Mouse (Mus musculus) embryonic facial prominence, embryonic 15.5 days (tissue): ENCODE results near the gene Acot10. TPM values are rescaled to one million over a fixed set of nuclear protein-coding genes. Genes with fewer than 3 reads are reported as not detected.
"Not testable (repeated sequence)": the region's sequence is repeated elsewhere in the genome, so short reads cannot be mapped to it uniquely, and the experiment has no call there.

ENCODE experiments used
- ATAC-seq: fragments of 200-750 bp; cut with Nextera tagmentation; 2 replicates; pipeline ENCODE4 v1.8.0; 2017; ENCODE audit warnings: low read depth, moderate TSS enrichment; ENCODE audit not compliant: insufficient number of reproducible peaks, low FRiP score, low TSS enrichment
- H3K27ac ChIP-seq: fragments of 300-500 bp; sonication (generic); replicated peaks from 2 replicates; pipeline ENCODE4 v1.5.1; 2015; ENCODE audit warnings: mild to moderate bottlenecking, inconsistent platforms
- H3K27me3 ChIP-seq: fragments of 300-500 bp; sonication (generic); 2 replicates; pipeline ENCODE4 v1.6.1; 2015; ENCODE audit warnings: inconsistent platforms
- H3K36me3 ChIP-seq: fragments of 300-500 bp; sonication (generic); 2 replicates; pipeline ENCODE4 v1.6.1; 2015; ENCODE audit warnings: mild to moderate bottlenecking, inconsistent platforms
- H3K4me1 ChIP-seq: fragments of 300-500 bp; sonication (generic); 2 replicates; pipeline ENCODE4 v1.6.1; 2015; ENCODE audit warnings: inconsistent platforms
- H3K4me2 ChIP-seq: fragments of 300-500 bp; sonication (generic); replicated peaks from 2 replicates; pipeline ENCODE4 v1.6.1; 2015; ENCODE audit warnings: mild to moderate bottlenecking, inconsistent platforms
- H3K4me3 ChIP-seq: fragments of 300-500 bp; sonication (generic); replicated peaks from 2 replicates; pipeline ENCODE4 v1.5.1; 2015; ENCODE audit warnings: mild to moderate bottlenecking, inconsistent platforms
- H3K9ac ChIP-seq: fragments of 300-500 bp; sonication (generic); 2 replicates; pipeline ENCODE4 v1.6.1; 2015; ENCODE audit warnings: inconsistent platforms
- H3K9me3 ChIP-seq: fragments of 300-500 bp; sonication (generic); replicated peaks from 2 replicates; pipeline ENCODE4 v1.6.1; 2016; ENCODE audit warnings: inconsistent platforms
- WGBS: fragments of 180-500 bp; shearing (Covaris S2); methylation state at CpG from one replicate; pipeline ENCODE4 v1.1.7; 2015; 5-methylcytosine and 5-hydroxymethylcytosine counted together
- polyA plus RNA-seq: library from polyadenylated mRNA; unstranded; fragments of >200 nt; fragmentation: Nextera tagmentation; extraction: Ambion mirVana; gene quantifications from 2 replicates; pipeline ENCODE4 v1.2.1, GENCODE M21; 2015

Acot10 gene
- 0.11 and 0.43 TPM in 2 replicates for polyA plus RNA-seq

DNA sequence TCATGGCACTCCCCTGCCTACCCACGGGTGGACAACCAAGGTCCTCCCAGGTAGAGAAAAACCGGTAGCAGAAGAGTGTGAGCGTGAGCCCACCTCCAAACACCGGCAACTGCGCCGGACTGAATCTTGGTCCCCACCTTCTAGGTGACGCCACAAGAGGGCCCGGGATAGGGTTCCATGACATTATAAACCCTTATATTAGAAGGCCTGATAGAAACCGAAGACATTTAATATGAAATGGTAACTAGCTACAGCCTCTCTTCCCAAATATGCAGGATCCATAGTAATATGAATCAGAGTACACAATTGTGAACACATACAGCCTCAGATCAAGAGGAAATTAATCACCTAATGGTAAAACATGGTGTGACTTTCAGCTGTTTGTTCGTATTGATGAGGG lies at the start of gene Acot10:
Acot10 (minus strand) TSS at position 101 of the 400 bp plus-strand sequence.
- Histone ChIP-seq H3K36me3 (no peaks in the 10 kb centered on the region), H3K9me3 (no peaks in the 10 kb centered on the region), H3K27me3 (no peaks in the 10 kb centered on the region), H3K9ac (no peak within 1 kb of the TSS), H3K4me3 (no peak within 1 kb of the TSS), H3K27ac (no peak within 1 kb of the TSS), H3K4me1 (no peaks in the 10 kb centered on the region), H3K4me2 (no peak within 1 kb of the TSS)
- ATAC-seq = no peak
- 87% methylated on average over 10 of the region's 10 CpGs for WGBS

DNA sequence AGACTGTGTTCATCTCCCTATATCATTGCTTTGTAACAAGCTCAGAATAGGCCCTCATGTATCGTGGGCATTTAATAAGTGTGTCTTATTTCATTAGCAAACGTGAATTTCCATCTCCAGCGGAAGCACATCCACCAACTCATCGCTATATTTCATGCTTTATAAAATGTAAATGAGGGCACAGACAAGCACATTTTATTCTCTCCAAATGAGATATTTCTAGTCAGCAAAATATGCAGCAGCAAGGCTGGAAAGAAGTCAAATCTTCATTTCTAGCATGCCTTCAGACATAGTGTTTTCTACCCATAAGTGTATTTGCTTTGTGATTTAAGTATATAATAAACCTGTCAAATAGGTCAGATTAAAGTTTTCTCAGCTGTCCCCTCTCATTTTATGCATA lies 45.3 kb upstream of the Acot10 start:
- no peaks in the 10 kb centered on the region for H3K36me3 ChIP-seq

DNA sequence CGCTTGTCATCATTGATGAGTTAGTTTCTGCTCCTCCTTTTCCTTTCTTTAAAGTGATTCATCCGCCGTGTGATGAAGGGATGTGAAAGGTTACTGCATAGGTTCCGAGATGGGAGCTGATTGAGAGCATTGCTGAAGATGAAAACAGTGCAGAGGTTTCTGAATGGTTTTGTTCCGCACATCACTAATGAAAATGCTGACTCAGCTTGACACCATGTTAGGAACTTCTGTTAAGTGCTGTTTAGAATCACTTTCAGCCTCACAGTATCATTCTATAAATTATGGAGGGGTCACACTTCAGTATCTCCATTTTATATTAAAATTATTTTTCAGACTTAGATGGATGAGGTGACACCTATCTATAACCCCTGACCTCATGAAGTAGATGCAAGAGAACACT lies 29.7 kb upstream of the Acot10 start:
- H3K4me1 ChIP-seq = no peaks in the 10 kb centered on the region
- WGBS = 85% methylated on average over 5 of the region's 5 CpGs

More for the DNA sequence above, 45.3 kb upstream of the Acot10 start:
- Histone ChIP-seq H3K27ac (no peak overlapping the region), H3K9ac (no peak overlapping the region), H3K27me3 (no peaks in the 10 kb centered on the region), H3K4me2 (no peak overlapping the region), H3K4me3 (no peak overlapping the region), H3K9me3 (no peaks in the 10 kb centered on the region), H3K4me1 (no peaks in the 10 kb centered on the region)
- 71% methylated on average over 4 of the region's 4 CpGs for WGBS
- no peak for ATAC-seq

DNA sequence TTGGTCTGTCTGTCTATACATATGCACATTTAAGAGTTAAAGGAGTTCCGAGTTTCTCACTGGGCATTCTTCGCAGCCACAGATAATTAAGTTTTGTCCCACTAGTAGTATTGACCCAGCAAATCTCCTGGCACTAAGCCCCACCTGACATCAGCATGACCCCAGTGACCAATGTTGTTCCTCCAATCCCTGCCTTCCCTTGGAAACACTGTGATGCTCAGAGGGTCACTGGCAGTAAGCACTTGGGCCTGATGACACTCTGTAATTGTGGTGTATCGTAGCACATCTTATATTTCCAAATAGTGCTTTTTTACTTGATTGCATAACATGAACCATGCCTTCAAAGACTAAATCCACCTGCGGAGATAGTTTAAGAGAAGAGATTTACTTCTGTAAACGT lies 17.6 kb upstream of the Acot10 start:
- 59% methylated on average over 5 of the region's 5 CpGs for WGBS
- Histone ChIP-seq H3K4me2 (no peak overlapping the region), H3K27ac (no peak overlapping the region), H3K4me3 (no peak overlapping the region), H3K4me1 (no peaks in the 10 kb centered on the region), H3K9ac (no peak overlapping the region), H3K27me3 (no peaks in the 10 kb centered on the region), H3K9me3 (no peaks in the 10 kb centered on the region), H3K36me3 (no peaks in the 10 kb centered on the region)
- no peak for ATAC-seq

More for the DNA sequence above, 29.7 kb upstream of the Acot10 start:
- Histone ChIP-seq H3K27me3 (no peaks in the 10 kb centered on the region), H3K4me2 (no peak overlapping the region), H3K9me3 (no peaks in the 10 kb centered on the region), H3K27ac (no peak overlapping the region), H3K4me3 (no peak overlapping the region), H3K36me3 (no peaks in the 10 kb centered on the region), H3K9ac (no peak overlapping the region)
- no peak for ATAC-seq

DNA sequence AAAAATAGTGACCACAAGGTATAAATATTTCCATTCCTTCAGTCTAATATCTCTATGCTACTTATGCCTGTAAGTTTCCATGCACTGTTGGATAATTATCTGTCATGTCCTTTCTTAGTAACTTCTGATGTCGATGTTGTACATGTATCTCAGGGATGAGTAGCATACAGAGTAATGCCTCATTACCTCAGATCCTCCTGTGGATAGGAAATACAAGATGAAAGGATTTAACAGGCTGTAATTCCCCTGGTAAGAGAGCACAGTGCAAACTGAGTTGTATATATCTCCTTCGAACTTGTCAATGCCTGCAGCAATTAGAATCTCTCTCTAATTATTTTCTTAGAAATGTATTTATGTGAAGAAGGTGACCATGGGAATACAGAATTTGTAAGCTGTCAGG lies 16.2 kb upstream of the Acot10 start:
- H3K36me3 ChIP-seq = no peaks in the 10 kb centered on the region
- H3K9ac ChIP-seq = no peak overlapping the region
- H3K27ac ChIP-seq = no peak overlapping the region
- no peaks in the 10 kb centered on the region for H3K9me3 ChIP-seq
- H3K4me2 ChIP-seq = no peak overlapping the region
- no peaks in the 10 kb centered on the region for H3K4me1 ChIP-seq
- H3K4me3 ChIP-seq = no peak overlapping the region
- WGBS = 76% methylated on average over 2 of the region's 2 CpGs
- no peak for ATAC-seq
- no peaks in the 10 kb centered on the region for H3K27me3 ChIP-seq

DNA sequence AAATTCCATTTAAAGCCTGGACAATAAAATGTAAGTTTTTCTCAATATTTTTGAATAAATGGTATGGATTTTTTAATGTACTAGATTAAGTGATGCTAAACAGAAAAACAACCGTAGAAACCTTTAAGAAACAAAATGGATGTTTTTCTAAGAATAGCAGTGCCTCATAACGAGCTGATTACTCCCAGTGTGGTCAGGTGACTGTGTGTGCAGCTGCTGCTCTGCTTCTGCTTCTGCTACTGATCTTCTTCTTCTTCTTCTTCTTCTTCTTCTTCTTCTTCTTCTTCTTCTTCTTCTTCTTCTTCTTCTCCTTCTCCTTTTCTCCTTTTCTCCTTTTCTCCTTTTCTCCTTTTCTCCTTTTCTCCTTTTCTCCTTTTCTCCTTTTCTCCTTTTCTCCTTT lies 3.0 kb upstream of the Acot10 start:
- H3K27me3 ChIP-seq, H3K4me3 ChIP-seq, H3K36me3 ChIP-seq, H3K4me2 ChIP-seq, H3K27ac ChIP-seq, H3K4me1 ChIP-seq, ATAC-seq, H3K9me3 ChIP-seq, H3K9ac ChIP-seq: not testable (repeated sequence)
- WGBS = 50% methylated on average over 2 of the region's 2 CpGs

DNA sequence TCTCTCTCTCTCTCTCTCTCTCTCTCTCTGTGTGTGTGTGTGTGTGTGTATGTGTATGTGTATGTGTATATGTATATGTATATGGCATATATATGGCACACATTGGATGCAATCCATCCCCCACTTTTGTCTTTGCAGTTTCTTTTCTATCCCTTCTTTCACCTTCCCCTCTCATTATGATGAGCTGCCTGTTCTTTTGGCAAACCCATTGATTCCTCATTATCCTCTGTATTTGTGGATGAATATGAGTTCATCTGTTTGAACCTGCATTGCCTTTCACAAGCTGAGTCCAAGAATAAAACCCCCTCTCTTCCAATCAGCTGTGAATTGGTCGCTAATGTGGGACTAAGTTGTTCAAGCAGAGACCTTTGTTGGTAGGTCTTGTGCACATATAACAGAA lies 1.4 kb upstream of the Acot10 start:
- no peaks in the 10 kb centered on the region for H3K27me3 ChIP-seq
- H3K4me1 ChIP-seq = no peaks in the 10 kb centered on the region
- WGBS = 61% methylated on average over 1 of the region's 1 CpGs
- H3K27ac ChIP-seq = no peak overlapping the region
- ATAC-seq = no peak
- no peak overlapping the region for H3K4me2 ChIP-seq
- H3K4me3 ChIP-seq = no peak overlapping the region
- no peaks in the 10 kb centered on the region for H3K36me3 ChIP-seq
- H3K9me3 ChIP-seq = no peaks in the 10 kb centered on the region
- H3K9ac ChIP-seq = no peak overlapping the region

DNA sequence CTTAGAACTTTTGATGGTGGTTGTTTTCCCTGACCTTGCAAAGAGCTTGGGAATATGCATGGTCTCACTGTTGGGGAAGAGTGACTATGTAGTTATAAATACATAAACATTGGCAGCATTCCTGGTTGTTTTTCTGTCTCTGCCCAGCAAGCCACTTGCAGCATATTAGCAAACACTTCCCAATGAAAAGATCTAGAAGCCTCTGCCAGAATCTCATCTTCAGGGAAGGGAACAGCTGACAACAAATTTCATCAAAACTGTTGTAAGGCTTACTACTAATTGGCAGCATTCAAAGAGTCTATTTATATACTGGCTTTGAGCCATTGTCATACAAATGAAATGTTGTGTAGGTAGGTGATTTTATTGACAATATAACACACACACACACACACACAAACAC lies 800 bp upstream of the Acot10 start:
- Histone ChIP-seq H3K4me3 (no peak overlapping the region), H3K4me1 (no peaks in the 10 kb centered on the region), H3K4me2 (no peak overlapping the region), H3K9ac (no peak overlapping the region), H3K9me3 (no peaks in the 10 kb centered on the region), H3K36me3 (no peaks in the 10 kb centered on the region), H3K27ac (no peak overlapping the region), H3K27me3 (no peaks in the 10 kb centered on the region)
- ATAC-seq = no peak

DNA sequence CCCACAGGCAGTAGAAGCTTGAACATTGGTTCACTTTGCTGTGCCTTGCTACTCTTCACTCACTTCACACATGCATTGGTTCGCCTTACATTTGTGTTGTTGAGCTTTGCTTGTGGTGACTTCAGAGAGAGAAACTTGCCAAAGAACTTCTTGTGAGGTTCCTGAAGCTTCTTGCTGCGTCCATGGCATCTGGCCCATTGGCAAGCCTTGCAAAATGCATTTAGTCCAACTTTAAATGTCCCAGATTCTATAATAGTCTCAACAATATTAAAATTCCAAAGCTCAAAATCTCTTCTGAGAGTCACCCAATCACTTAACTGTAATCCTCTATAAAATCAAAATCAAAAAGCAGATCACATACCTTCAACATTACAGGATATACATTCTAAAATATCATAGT lies 6.3 kb downstream of the Acot10 start:
- whole genome bisulfite sequencing = 68% methylated on average over 2 of the region's 2 CpGs
- H3K36me3 ChIP-seq = no peaks in the 10 kb centered on the region
- H3K27ac ChIP-seq = no peak overlapping the region
- no peak for ATAC-seq
- H3K9me3 ChIP-seq = no peaks in the 10 kb centered on the region
- no peak overlapping the region for H3K9ac ChIP-seq
- no peak overlapping the region for H3K4me2 ChIP-seq
- no peaks in the 10 kb centered on the region for H3K27me3 ChIP-seq
- no peak overlapping the region for H3K4me3 ChIP-seq
- no peaks in the 10 kb centered on the region for H3K4me1 ChIP-seq

DNA sequence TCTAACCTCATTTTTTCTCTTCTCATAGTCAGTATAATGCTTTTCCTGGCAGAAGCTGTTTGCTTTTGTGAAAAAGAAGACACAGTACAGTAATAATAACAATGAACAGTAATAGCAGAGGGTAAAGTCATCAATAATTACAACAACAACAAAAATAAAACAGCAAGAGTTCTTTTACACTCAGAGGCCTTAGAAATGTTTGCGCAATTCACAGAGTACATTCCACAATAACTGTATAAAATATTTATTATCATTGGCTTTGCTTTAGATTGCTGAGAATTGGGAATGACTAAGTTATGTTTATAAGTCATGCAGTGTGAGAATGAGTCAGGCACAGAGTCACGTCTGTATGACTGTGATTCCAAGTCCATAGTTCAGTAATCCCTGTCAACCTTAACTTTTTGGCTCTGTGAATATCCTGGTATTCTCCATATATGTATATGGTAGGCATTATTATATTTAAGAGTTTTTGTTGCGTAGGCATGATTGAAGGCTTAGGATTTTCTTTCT lies 23.6 kb downstream of the Acot10 start:
- H3K4me2 ChIP-seq = no peak overlapping the region
- no peaks in the 10 kb centered on the region for H3K4me1 ChIP-seq
- H3K9ac ChIP-seq = no peak overlapping the region
- 87% methylated on average over 3 of the region's 3 CpGs for WGBS
- H3K9me3 ChIP-seq = no peaks in the 10 kb centered on the region
- H3K27me3 ChIP-seq = no peaks in the 10 kb centered on the region
- no peak overlapping the region for H3K4me3 ChIP-seq
- H3K36me3 ChIP-seq = no peaks in the 10 kb centered on the region
- no peak for ATAC-seq
- H3K27ac ChIP-seq = no peak overlapping the region

DNA sequence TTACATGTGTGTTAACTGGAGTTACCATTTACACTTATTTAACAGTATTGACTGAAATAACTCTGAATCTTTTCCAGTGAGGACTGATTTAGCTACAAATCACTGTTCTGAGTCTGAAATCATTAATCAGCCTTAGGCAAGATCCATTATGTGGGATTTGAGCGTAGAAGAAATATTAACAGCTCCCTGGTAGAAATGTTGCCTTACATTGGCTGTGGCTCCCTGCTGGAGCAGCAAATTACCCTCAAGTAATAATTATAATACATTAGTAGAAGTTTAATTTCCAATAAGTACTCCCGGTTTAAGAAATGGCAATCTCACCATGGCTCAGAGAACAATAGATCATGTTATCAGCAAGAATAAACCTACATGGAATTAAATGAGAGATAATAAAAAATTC lies 27.4 kb downstream of the Acot10 start:
- no peaks in the 10 kb centered on the region for H3K9me3 ChIP-seq
- no peak overlapping the region for H3K4me3 ChIP-seq
- no peaks in the 10 kb centered on the region for H3K36me3 ChIP-seq
- H3K9ac ChIP-seq = no peak overlapping the region
- no peaks in the 10 kb centered on the region for H3K4me1 ChIP-seq
- WGBS = 71% methylated on average over 2 of the region's 2 CpGs
- no peak for ATAC-seq
- no peak overlapping the region for H3K4me2 ChIP-seq
- no peaks in the 10 kb centered on the region for H3K27me3 ChIP-seq
- no peak overlapping the region for H3K27ac ChIP-seq

DNA sequence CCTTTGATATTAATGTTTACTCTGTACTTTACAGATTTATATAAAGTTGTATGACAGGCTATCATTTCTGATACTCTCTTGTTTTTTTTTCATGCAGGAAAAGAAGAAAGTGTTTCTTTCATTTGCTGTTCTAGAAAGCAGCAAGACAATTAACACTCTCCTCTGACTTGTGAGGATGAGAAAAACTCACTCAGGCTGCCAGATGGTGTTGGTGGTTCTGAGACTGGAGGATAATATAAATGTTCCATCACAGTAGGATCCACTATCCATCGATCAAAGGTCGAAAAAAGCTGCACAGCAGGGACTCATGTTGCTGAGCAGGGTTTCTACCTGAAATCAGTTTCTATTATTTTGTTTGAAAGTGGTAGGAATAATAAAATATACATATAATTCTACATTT lies 32.0 kb downstream of the Acot10 start:
- no peak overlapping the region for H3K4me2 ChIP-seq
- 81% methylated on average over 2 of the region's 2 CpGs for WGBS
- no peak for ATAC-seq
- H3K27ac ChIP-seq = no peak overlapping the region
- no peaks in the 10 kb centered on the region for H3K4me1 ChIP-seq
- H3K4me3 ChIP-seq = no peak overlapping the region
- no peaks in the 10 kb centered on the region for H3K36me3 ChIP-seq
- H3K9me3 ChIP-seq = no peaks in the 10 kb centered on the region
- no peaks in the 10 kb centered on the region for H3K27me3 ChIP-seq
- H3K9ac ChIP-seq = no peak overlapping the region
